Mouse (Mus musculus): Measurements from ENCODE around the gene Adap2. TPM values are rescaled to one million over a fixed set of nuclear protein-coding genes. Genes with fewer than 3 reads are reported as not detected.
A peak's percentile ranks its signal among the peaks of the same experiment; 100 is the strongest.

The Adap2 gene
- polyA plus RNA-seq, 1 experiment from 2014 or later = 0.67 TPM

DNA sequence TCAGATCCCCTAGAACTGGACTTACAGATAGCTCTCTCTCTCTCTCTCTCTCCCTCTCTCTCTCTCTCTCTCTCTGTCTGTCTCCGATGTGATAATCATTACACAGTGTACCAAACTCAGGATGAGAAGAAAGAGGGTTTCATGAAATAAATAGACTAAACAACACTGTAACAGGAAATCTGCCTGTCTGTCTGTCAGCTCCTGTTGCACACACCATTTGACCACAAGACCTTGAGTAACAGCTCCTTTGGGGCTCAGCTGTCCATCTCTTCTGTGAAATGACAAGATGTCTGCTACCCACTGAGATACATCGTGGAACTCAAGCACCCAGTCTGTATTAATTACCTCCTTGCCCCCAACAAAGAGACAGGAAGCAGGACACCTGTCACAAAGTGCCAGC is 2.4 kb upstream of the Adap2 start:
- Histone ChIP-seq H3K4me3 (ENCODE audit: low read depth, low read length) (no peak overlapping the region), H3K4me2 (ENCODE audit: low read depth, severe bottlenecking) (no peak overlapping the region), H3K4me1 (ENCODE audit: control insufficient read depth, insufficient read depth, low read length) (0 out of 2 replicates have a peak, but pooled peaks cover 7% of the 10 kb centered on the region), H3K27me3 (ENCODE audit: control insufficient read depth, insufficient read depth, low read length) (peaks cover 28% of the 10 kb centered on the region), H3K27ac (replicated peaks; ENCODE audit: low read depth, low read length) (no peak overlapping the region), H3K9me3 (ENCODE audit: control insufficient read depth, low read length) (no peaks in the 10 kb centered on the region), H3K9ac (ENCODE audit: low read length) (no peak overlapping the region), H3K36me3 (ENCODE audit: control insufficient read depth, insufficient read depth, low read length) (no peaks in the 10 kb centered on the region)
- DNase-seq (ENCODE audit: low spot score) (no peak), ATAC-seq (ENCODE audit: insufficient number of reproducible peaks, low FRiP score, low TSS enrichment, low read depth) (no peak)
- 58% methylated on average over 2 of the region's 2 CpGs for whole genome bisulfite sequencing

- Histone ChIP-seq H3K4me2 (ENCODE audit: low read depth, severe bottlenecking) (no peak overlapping the region), H3K9me3 (ENCODE audit: control insufficient read depth, low read length) (no peaks in the 10 kb centered on the region), H3K4me1 (ENCODE audit: control insufficient read depth, insufficient read depth, low read length) (0 out of 2 replicates have a peak, but pooled peaks cover 7% of the 10 kb centered on the region), H3K27ac (replicated peaks; ENCODE audit: low read depth, low read length) (no peak overlapping the region), H3K9ac (ENCODE audit: low read length) (no peak overlapping the region), H3K27me3 (ENCODE audit: control insufficient read depth, insufficient read depth, low read length) (peaks cover 28% of the 10 kb centered on the region), H3K4me3 (ENCODE audit: low read depth, low read length) (no peak overlapping the region), H3K36me3 (ENCODE audit: control insufficient read depth, insufficient read depth, low read length) (no peaks in the 10 kb centered on the region)
- 84% methylated on average over 8 of the region's 8 CpGs for WGBS
- no peak for ATAC-seq (ENCODE audit: insufficient number of reproducible peaks, low FRiP score, low TSS enrichment, low read depth)
- no peak for DNase-seq (ENCODE audit: low spot score)
Measured at GRCm38 (mm10) chr11:80152376-80152775, 1.5 kb upstream of the Adap2 start.

DNA sequence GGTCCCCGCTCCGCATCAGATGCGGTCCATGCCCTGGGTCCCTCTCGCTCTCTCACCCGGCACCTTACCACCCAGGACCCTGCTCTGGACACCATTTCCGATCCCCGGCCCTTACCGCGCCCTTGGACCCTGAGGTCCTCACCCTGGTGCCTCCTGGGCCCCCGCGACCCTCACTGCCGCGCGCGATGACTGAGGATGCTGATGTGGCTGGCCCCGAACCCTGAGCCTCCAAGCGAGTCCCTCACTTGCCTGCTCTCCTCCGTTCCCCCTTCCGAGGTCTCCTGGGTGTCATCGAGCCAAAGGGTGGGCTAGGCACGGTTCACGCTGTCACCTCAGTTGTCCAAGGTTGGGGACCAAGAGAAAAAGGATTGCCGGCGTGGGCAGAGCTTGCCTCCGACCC is 596 bp downstream of the Adap2 start:
- Histone ChIP-seq H3K9ac (ENCODE audit: low read length) (no peak overlapping the region), H3K4me3 (ENCODE audit: low read depth, low read length) (peak overlapping the region; percentile 42), H3K36me3 (ENCODE audit: control insufficient read depth, insufficient read depth, low read length) (no peaks in the 10 kb centered on the region), H3K27me3 (ENCODE audit: control insufficient read depth, insufficient read depth, low read length) (peaks cover 28% of the 10 kb centered on the region), H3K4me1 (ENCODE audit: control insufficient read depth, insufficient read depth, low read length) (0 out of 2 replicates have a peak, but pooled peaks cover 7% of the 10 kb centered on the region), H3K4me2 (ENCODE audit: low read depth, severe bottlenecking) (peak overlapping the region; percentile 69), H3K27ac (replicated peaks; ENCODE audit: low read depth, low read length) (no peak overlapping the region), H3K9me3 (ENCODE audit: control insufficient read depth, low read length) (no peaks in the 10 kb centered on the region)
- DNase-seq (ENCODE audit: low spot score) = no peak
- WGBS = 29% methylated on average over 25 of the region's 25 CpGs
- no peak for ATAC-seq (ENCODE audit: insufficient number of reproducible peaks, low FRiP score, low TSS enrichment, low read depth)

GRCm38 (mm10) chr11:80155541-80155940 is 1.6 kb downstream of the Adap2 start:
- H3K4me2 ChIP-seq (ENCODE audit: low read depth, severe bottlenecking) = no peak overlapping the region

GRCm38 (mm10) chr11:80155961-80156360 is 2.1 kb downstream of the Adap2 start:
- peaks cover 28% of the 10 kb centered on the region for H3K27me3 ChIP-seq (ENCODE audit: control insufficient read depth, insufficient read depth, low read length)
- 0 out of 2 replicates have a peak, but pooled peaks cover 7% of the 10 kb centered on the region for H3K4me1 ChIP-seq (ENCODE audit: control insufficient read depth, insufficient read depth, low read length)
- H3K4me2 ChIP-seq (ENCODE audit: low read depth, severe bottlenecking) = no peak overlapping the region
- H3K27ac ChIP-seq (replicated peaks; ENCODE audit: low read depth, low read length) = no peak overlapping the region
- no peaks in the 10 kb centered on the region for H3K9me3 ChIP-seq (ENCODE audit: control insufficient read depth, low read length)
- WGBS = 88% methylated on average over 4 of the region's 4 CpGs
- H3K4me3 ChIP-seq (ENCODE audit: low read depth, low read length) = no peak overlapping the region
- no peak for ATAC-seq (ENCODE audit: insufficient number of reproducible peaks, low FRiP score, low TSS enrichment, low read depth)
- no peak overlapping the region for H3K9ac ChIP-seq (ENCODE audit: low read length)
- DNase-seq (ENCODE audit: low spot score) = no peak
- no peaks in the 10 kb centered on the region for H3K36me3 ChIP-seq (ENCODE audit: control insufficient read depth, insufficient read depth, low read length)

More at GRCm38 (mm10) chr11:80155541-80155940, 1.6 kb downstream of the Adap2 start:
- 0 out of 2 replicates have a peak, but pooled peaks cover 7% of the 10 kb centered on the region for H3K4me1 ChIP-seq (ENCODE audit: control insufficient read depth, insufficient read depth, low read length)
- H3K27me3 ChIP-seq (ENCODE audit: control insufficient read depth, insufficient read depth, low read length) = peaks cover 28% of the 10 kb centered on the region
- H3K9me3 ChIP-seq (ENCODE audit: control insufficient read depth, low read length) = no peaks in the 10 kb centered on the region
- 79% methylated on average over 8 of the region's 8 CpGs for WGBS
- H3K36me3 ChIP-seq (ENCODE audit: control insufficient read depth, insufficient read depth, low read length) = no peaks in the 10 kb centered on the region
- no peak for DNase-seq (ENCODE audit: low spot score)
- H3K27ac ChIP-seq (replicated peaks; ENCODE audit: low read depth, low read length) = no peak overlapping the region
- H3K4me3 ChIP-seq (ENCODE audit: low read depth, low read length) = no peak overlapping the region
- ATAC-seq (ENCODE audit: insufficient number of reproducible peaks, low FRiP score, low TSS enrichment, low read depth) = no peak
- no peak overlapping the region for H3K9ac ChIP-seq (ENCODE audit: low read length)

DNA sequence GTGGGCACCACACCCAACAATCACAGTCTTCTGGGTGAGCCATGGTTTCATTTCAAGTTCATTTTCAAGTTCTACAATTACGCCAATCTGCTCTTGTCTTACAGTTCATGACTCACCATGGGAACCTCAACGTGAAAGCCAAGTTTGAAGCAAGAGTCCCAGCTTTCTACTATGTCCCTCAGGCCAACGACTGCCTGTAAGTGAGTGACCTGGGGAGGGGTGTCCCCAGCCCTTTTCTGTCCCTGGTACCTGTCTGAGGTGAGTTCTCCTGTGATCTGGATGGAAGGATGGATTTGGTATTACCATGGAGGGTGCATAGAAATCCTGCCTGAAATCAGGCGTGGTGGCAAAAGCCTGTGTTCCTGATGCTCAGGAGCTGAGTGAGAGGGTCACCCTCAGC is 2.9 kb downstream of the Adap2 start:
- no peak for ATAC-seq (ENCODE audit: insufficient number of reproducible peaks, low FRiP score, low TSS enrichment, low read depth)
- no peak overlapping the region for H3K27ac ChIP-seq (replicated peaks; ENCODE audit: low read depth, low read length)
- 0 out of 2 replicates have a peak, but pooled peaks cover 7% of the 10 kb centered on the region for H3K4me1 ChIP-seq (ENCODE audit: control insufficient read depth, insufficient read depth, low read length)

GRCm38 (mm10) chr11:80159018-80159417 is 5.1 kb downstream of the Adap2 start:
- DNase-seq (ENCODE audit: low spot score) (no peak), ATAC-seq (ENCODE audit: insufficient number of reproducible peaks, low FRiP score, low TSS enrichment, low read depth) (no peak)
- no peaks in the 10 kb centered on the region for H3K9me3 ChIP-seq (ENCODE audit: control insufficient read depth, low read length)
- no peak overlapping the region for H3K4me2 ChIP-seq (ENCODE audit: low read depth, severe bottlenecking)
- no peak overlapping the region for H3K9ac ChIP-seq (ENCODE audit: low read length)
- 84% methylated on average over 7 of the region's 7 CpGs for WGBS
- no peaks in the 10 kb centered on the region for H3K36me3 ChIP-seq (ENCODE audit: control insufficient read depth, insufficient read depth, low read length)
- H3K4me3 ChIP-seq (ENCODE audit: low read depth, low read length) = no peak overlapping the region
- H3K27me3 ChIP-seq (ENCODE audit: control insufficient read depth, insufficient read depth, low read length) = peaks cover 17% of the 10 kb centered on the region
- H3K27ac ChIP-seq (replicated peaks; ENCODE audit: low read depth, low read length) = no peak overlapping the region
- 0 out of 2 replicates have a peak, but pooled peaks cover 5% of the 10 kb centered on the region for H3K4me1 ChIP-seq (ENCODE audit: control insufficient read depth, insufficient read depth, low read length)

More for the DNA sequence above, 2.9 kb downstream of the Adap2 start:
- Histone ChIP-seq H3K9ac (ENCODE audit: low read length) (no peak overlapping the region), H3K4me3 (ENCODE audit: low read depth, low read length) (no peak overlapping the region), H3K27me3 (ENCODE audit: control insufficient read depth, insufficient read depth, low read length) (peaks cover 28% of the 10 kb centered on the region), H3K9me3 (ENCODE audit: control insufficient read depth, low read length) (no peaks in the 10 kb centered on the region), H3K4me2 (ENCODE audit: low read depth, severe bottlenecking) (no peak overlapping the region), H3K36me3 (ENCODE audit: control insufficient read depth, insufficient read depth, low read length) (no peaks in the 10 kb centered on the region)
- no peak for DNase-seq (ENCODE audit: low spot score)
- WGBS = 84% methylated on average over 4 of the region's 4 CpGs

GRCm38 (mm10) chr11:80161041-80161440 is 7.1 kb downstream of the Adap2 start:
- Histone ChIP-seq H3K27me3 (ENCODE audit: control insufficient read depth, insufficient read depth, low read length) (no peaks in the 10 kb centered on the region; the same call in none of the 2 replicates), H3K4me1 (ENCODE audit: control insufficient read depth, insufficient read depth, low read length) (no peaks in the 10 kb centered on the region), H3K4me3 (ENCODE audit: low read depth, low read length) (no peak overlapping the region), H3K9me3 (ENCODE audit: control insufficient read depth, low read length) (no peaks in the 10 kb centered on the region), H3K4me2 (ENCODE audit: low read depth, severe bottlenecking) (no peak overlapping the region), H3K36me3 (ENCODE audit: control insufficient read depth, insufficient read depth, low read length) (no peaks in the 10 kb centered on the region), H3K9ac (ENCODE audit: low read length) (no peak overlapping the region), H3K27ac (replicated peaks; ENCODE audit: low read depth, low read length) (no peak overlapping the region)
- ATAC-seq (ENCODE audit: insufficient number of reproducible peaks, low FRiP score, low TSS enrichment, low read depth) (no peak), DNase-seq (ENCODE audit: low spot score) (no peak)
- WGBS = 83% methylated on average over 4 of the region's 4 CpGs

Data from limb, embryonic 11.5 days (tissue).